Mouse (Mus musculus) limb, embryonic 11.5 days (tissue): ENCODE measurements around the gene Lsg1. TPM values are rescaled to one million over a fixed set of nuclear protein-coding genes. Genes with fewer than 3 reads are reported as not detected.

Source experiments
- ATAC-seq: fragments of 200-750 bp; cut with Nextera tagmentation; 2 replicates; pipeline ENCODE4 v1.8.0; 2017; ENCODE audit warnings: low read depth; ENCODE audit not compliant: insufficient number of reproducible peaks, low FRiP score, low TSS enrichment
- DNase-seq: peaks from one replicate; pipeline ENCODE4 v3.0.0-alpha.2; 2015; ENCODE audit warnings: low spot score
- H3K27ac ChIP-seq: fragments of 300-500 bp; sonication (generic); replicated peaks from 2 replicates; pipeline ENCODE4 v1.5.1; 2014; ENCODE audit warnings: low read depth, mild to moderate bottlenecking, low read length
- H3K27me3 ChIP-seq: fragments of 300-500 bp; sonication (generic); 2 replicates; pipeline ENCODE4 v1.6.1; 2014; ENCODE audit warnings: mild to moderate bottlenecking, low read length, mixed read lengths; ENCODE audit not compliant: control insufficient read depth, insufficient read depth
- H3K36me3 ChIP-seq: fragments of 300-500 bp; sonication (generic); 2 replicates; pipeline ENCODE4 v1.6.1; 2014; ENCODE audit warnings: mild to moderate bottlenecking, low read length, moderate library complexity, mixed read lengths; ENCODE audit not compliant: control insufficient read depth, insufficient read depth
- H3K4me1 ChIP-seq: fragments of 300-500 bp; sonication (generic); 2 replicates; pipeline ENCODE4 v1.6.1; 2014; ENCODE audit warnings: low read length, mixed read lengths; ENCODE audit not compliant: control insufficient read depth, insufficient read depth
- H3K4me2 ChIP-seq: fragments of 300-500 bp; sonication (generic); 2 replicates; pipeline ENCODE4 v1.6.1; 2014; ENCODE audit warnings: low read depth, mild to moderate bottlenecking, moderate library complexity; ENCODE audit not compliant: severe bottlenecking
- H3K4me3 ChIP-seq: fragments of 300-500 bp; sonication (generic); 2 replicates; pipeline ENCODE4 v1.5.1; 2014; ENCODE audit warnings: low read depth, low read length
- H3K9ac ChIP-seq: fragments of 300-500 bp; sonication (generic); 2 replicates; pipeline ENCODE4 v1.6.1; 2014; ENCODE audit warnings: mild to moderate bottlenecking, low read length
- H3K9me3 ChIP-seq: fragments of 300-500 bp; sonication (generic); 2 replicates; pipeline ENCODE4 v1.6.1; 2016; ENCODE audit warnings: low read length; ENCODE audit not compliant: control insufficient read depth
- WGBS: fragments of 180-500 bp; shearing (Covaris S2); extraction: QIAGEN DNeasy Blood & Tissue Kit; methylation state at CpG from one replicate; pipeline ENCODE4 v1.1.7; 2014; 5-methylcytosine and 5-hydroxymethylcytosine counted together
- polyA plus RNA-seq: library from polyadenylated mRNA; unstranded; fragments of >200 nt; fragmentation: Nextera tagmentation; extraction: Ambion mirVana; gene quantifications from 2 replicates; pipeline ENCODE4 v1.2.1, GENCODE M21; 2014

Gene Lsg1
- 89.1 and 90.1 TPM in 2 replicates for polyA plus RNA-seq

GRCm38 (mm10) chr16:30587494-30588327 is at the start of gene Lsg1:
Lsg1 (minus strand) TSS chr16:30587592.
- Histone ChIP-seq H3K9me3 (no peaks in the 10 kb centered on the region; the same call in 1 of the 2 replicates), H3K27me3 (no peaks in the 10 kb centered on the region), H3K4me2 (peak within 1 kb of the TSS; percentile 87), H3K27ac (no peak within 1 kb of the TSS), H3K4me3 (peak within 1 kb of the TSS; percentile 70), H3K9ac (peak within 1 kb of the TSS; percentile 65), H3K36me3 (peaks cover 12% of the 10 kb centered on the region; the same call in 1 of the 2 replicates), H3K4me1 (0 out of 2 replicates have a peak, but pooled peaks cover 2% of the 10 kb centered on the region)
- peak; percentile 89 for ATAC-seq
- peak; percentile 91 for DNase-seq
- 4% methylated on average over 35 of the region's 35 CpGs for WGBS

- ATAC-seq (no peak), DNase-seq (no peak)
- H3K4me2 ChIP-seq, result no peak overlapping the region
- WGBS, result 62% methylated on average over 8 of the region's 8 CpGs
- H3K27ac ChIP-seq, result no peak overlapping the region
- H3K9ac ChIP-seq, result no peak overlapping the region
- no peaks in the 10 kb centered on the region; the same call in 1 of the 2 replicates for H3K4me1 ChIP-seq
- H3K9me3 ChIP-seq, result no peaks in the 10 kb centered on the region
- no peaks in the 10 kb centered on the region for H3K36me3 ChIP-seq
- H3K27me3 ChIP-seq, result no peaks in the 10 kb centered on the region
- no peak overlapping the region for H3K4me3 ChIP-seq
Measured at GRCm38 (mm10) chr16:30633906-30634746, 46.7 kb upstream of the Lsg1 start.

- Histone ChIP-seq H3K27ac (no peak overlapping the region), H3K27me3 (no peaks in the 10 kb centered on the region), H3K9ac (no peak overlapping the region), H3K9me3 (no peaks in the 10 kb centered on the region), H3K4me1 (no peaks in the 10 kb centered on the region), H3K36me3 (no peaks in the 10 kb centered on the region), H3K4me2 (no peak overlapping the region), H3K4me3 (no peak overlapping the region)
- DNase-seq (no peak), ATAC-seq (no peak)
- WGBS, result 88% methylated on average over 5 of the region's 5 CpGs
Measured at GRCm38 (mm10) chr16:30629509-30629908, 42.1 kb upstream of the Lsg1 start.

GRCm38 (mm10) chr16:30628401-30628800 is 41.0 kb upstream of the Lsg1 start:
- H3K9me3 ChIP-seq, result no peaks in the 10 kb centered on the region
- WGBS, result 63% methylated on average over 6 of the region's 6 CpGs
- H3K4me1 ChIP-seq, result no peaks in the 10 kb centered on the region
- no peaks in the 10 kb centered on the region for H3K27me3 ChIP-seq
- H3K9ac ChIP-seq, result no peak overlapping the region
- H3K4me3 ChIP-seq, result no peak overlapping the region
- no peak overlapping the region for H3K4me2 ChIP-seq
- DNase-seq, result no peak
- no peaks in the 10 kb centered on the region for H3K36me3 ChIP-seq
- H3K27ac ChIP-seq, result no peak overlapping the region
- ATAC-seq, result no peak

GRCm38 (mm10) chr16:30627586-30628337 is 40.4 kb upstream of the Lsg1 start:
- Histone ChIP-seq H3K27me3 (no peaks in the 10 kb centered on the region), H3K9me3 (no peaks in the 10 kb centered on the region), H3K36me3 (no peaks in the 10 kb centered on the region), H3K27ac (no peak overlapping the region), H3K4me1 (no peaks in the 10 kb centered on the region), H3K4me2 (no peak overlapping the region), H3K4me3 (no peak overlapping the region), H3K9ac (no peak overlapping the region)
- no peak for ATAC-seq
- 74% methylated on average over 11 of the region's 11 CpGs for WGBS
- no peak for DNase-seq

- no peaks in the 10 kb centered on the region for H3K4me1 ChIP-seq
Measured at GRCm38 (mm10) chr16:30624640-30625039, 37.2 kb upstream of the Lsg1 start.

GRCm38 (mm10) chr16:30623645-30624044 is 36.3 kb upstream of the Lsg1 start:
- WGBS, result 86% methylated on average over 7 of the region's 7 CpGs
- H3K27me3 ChIP-seq, result no peaks in the 10 kb centered on the region
- ATAC-seq, result no peak
- no peak overlapping the region for H3K4me3 ChIP-seq
- no peak overlapping the region for H3K9ac ChIP-seq
- H3K4me1 ChIP-seq, result no peaks in the 10 kb centered on the region
- DNase-seq, result no peak
- no peak overlapping the region for H3K27ac ChIP-seq
- no peaks in the 10 kb centered on the region for H3K9me3 ChIP-seq
- H3K4me2 ChIP-seq, result no peak overlapping the region
- H3K36me3 ChIP-seq, result no peaks in the 10 kb centered on the region

More at GRCm38 (mm10) chr16:30624640-30625039, 37.2 kb upstream of the Lsg1 start:
- no peak overlapping the region for H3K27ac ChIP-seq
- no peak overlapping the region for H3K4me3 ChIP-seq
- H3K9ac ChIP-seq, result no peak overlapping the region
- ATAC-seq (no peak), DNase-seq (no peak)
- no peaks in the 10 kb centered on the region for H3K27me3 ChIP-seq
- H3K36me3 ChIP-seq, result no peaks in the 10 kb centered on the region
- no peaks in the 10 kb centered on the region for H3K9me3 ChIP-seq
- 65% methylated on average over 2 of the region's 2 CpGs for WGBS
- no peak overlapping the region for H3K4me2 ChIP-seq

GRCm38 (mm10) chr16:30616281-30616680 is 28.9 kb upstream of the Lsg1 start:
- no peaks in the 10 kb centered on the region for H3K36me3 ChIP-seq
- H3K9ac ChIP-seq, result no peak overlapping the region
- no peak overlapping the region for H3K4me2 ChIP-seq
- H3K27me3 ChIP-seq, result no peaks in the 10 kb centered on the region
- 71% methylated on average over 3 of the region's 3 CpGs for WGBS
- ATAC-seq (no peak), DNase-seq (no peak)
- H3K4me1 ChIP-seq, result 0 out of 2 replicates have a peak, but pooled peaks cover 3% of the 10 kb centered on the region
- H3K4me3 ChIP-seq, result no peak overlapping the region
- no peaks in the 10 kb centered on the region for H3K9me3 ChIP-seq
- H3K27ac ChIP-seq, result no peak overlapping the region
